Mouse (Mus musculus) intestine, embryonic 14.5 days (tissue): ENCODE data around the gene Golga7b. TPM values are rescaled to one million over a fixed set of nuclear protein-coding genes. Genes with fewer than 3 reads are reported as not detected.
A peak's percentile ranks its signal among the peaks of the same experiment; 100 is the strongest.

Experiments used
- ATAC-seq: fragments of 200-750 bp; cut with Nextera tagmentation; replicated peaks from 2 replicates; pipeline ENCODE4 v1.8.0; 2017; ENCODE audit warnings: low read depth, moderate number of reproducible peaks, moderate TSS enrichment, moderate library complexity; ENCODE audit not compliant: low FRiP score, low TSS enrichment
- DNase-seq: peaks from one replicate; pipeline ENCODE4 v3.0.0-alpha.2; 2018; ENCODE audit warnings: low spot score
- H3K27ac ChIP-seq: fragments of 300-500 bp; sonication (generic); 2 replicates; pipeline ENCODE4 v1.5.1; 2014; ENCODE audit warnings: low read depth, mild to moderate bottlenecking, control low read depth
- H3K27me3 ChIP-seq: fragments of 300-500 bp; sonication (generic); replicated peaks from 2 replicates; pipeline ENCODE4 v1.6.1; 2014; ENCODE audit warnings: low read length, control low read depth; ENCODE audit not compliant: control insufficient read depth, insufficient read depth
- H3K36me3 ChIP-seq: fragments of 300-500 bp; sonication (generic); 2 replicates; pipeline ENCODE4 v1.6.1; 2014; ENCODE audit warnings: low read length, control low read depth; ENCODE audit not compliant: control insufficient read depth, insufficient read depth
- H3K4me1 ChIP-seq: fragments of 300-500 bp; sonication (generic); replicated peaks from 2 replicates; pipeline ENCODE4 v1.6.1; 2014; ENCODE audit warnings: low read length, control low read depth, mixed read lengths; ENCODE audit not compliant: control insufficient read depth, insufficient read depth
- H3K4me2 ChIP-seq: fragments of 300-500 bp; sonication (generic); 2 replicates; pipeline ENCODE4 v1.6.1; 2014; ENCODE audit warnings: low read length
- H3K4me3 ChIP-seq: fragments of 300-500 bp; sonication (generic); 2 replicates; pipeline ENCODE4 v1.5.1; 2014; ENCODE audit warnings: low read depth, low read length, control low read depth, mixed read lengths
- H3K9ac ChIP-seq: fragments of 300-500 bp; sonication (generic); 2 replicates; pipeline ENCODE4 v1.6.1; 2014; ENCODE audit warnings: mild to moderate bottlenecking, low read length
- H3K9me3 ChIP-seq: fragments of 300-500 bp; sonication (generic); 2 replicates; pipeline ENCODE4 v1.6.1; 2016; ENCODE audit warnings: low read length, control low read depth; ENCODE audit not compliant: control insufficient read depth
- WGBS: fragments of 180-500 bp; shearing (Covaris S2); extraction: QIAGEN DNeasy Blood & Tissue Kit; methylation state at CpG from one replicate; pipeline ENCODE4 v1.1.7; 2014; 5-methylcytosine and 5-hydroxymethylcytosine counted together
- polyA plus RNA-seq: library from polyadenylated mRNA; unstranded; fragments of >200 nt; fragmentation: Nextera tagmentation; extraction: Ambion mirVana; gene quantifications from 2 replicates; pipeline ENCODE4 v1.2.1, GENCODE M21; 2014

The Golga7b gene
- polyA plus RNA-seq, 1 experiment from 2014 or later, result 1.2 TPM

- WGBS, result 65% methylated on average over 7 of the region's 7 CpGs
- no peaks in the 10 kb centered on the region for H3K4me1 ChIP-seq
- no peaks in the 10 kb centered on the region for H3K36me3 ChIP-seq
- H3K4me3 ChIP-seq, result no peak overlapping the region
- no peak overlapping the region for H3K27ac ChIP-seq
- no peaks in the 10 kb centered on the region for H3K9me3 ChIP-seq
- DNase-seq, result no peak
- H3K4me2 ChIP-seq, result no peak overlapping the region
- no peak overlapping the region for H3K9ac ChIP-seq
- no peaks in the 10 kb centered on the region for H3K27me3 ChIP-seq
- no peak for ATAC-seq
Measured at GRCm38 (mm10) chr19:42238341-42238715, 9.0 kb upstream of the Golga7b start.

GRCm38 (mm10) chr19:42240881-42241280, 6.5 kb upstream of the Golga7b start:
- Histone ChIP-seq H3K4me3 (no peak overlapping the region), H3K4me2 (no peak overlapping the region), H3K27me3 (no peaks in the 10 kb centered on the region), H3K4me1 (no peaks in the 10 kb centered on the region), H3K9ac (no peak overlapping the region), H3K36me3 (no peaks in the 10 kb centered on the region), H3K9me3 (no peaks in the 10 kb centered on the region), H3K27ac (no peak overlapping the region)
- 43% methylated on average over 8 of the region's 8 CpGs for WGBS
- DNase-seq (no peak), ATAC-seq (no peak)

GRCm38 (mm10) chr19:42243401-42243800, 4.0 kb upstream of the Golga7b start:
- DNase-seq (no peak), ATAC-seq (no peak)
- no peak overlapping the region for H3K4me3 ChIP-seq
- WGBS, result 47% methylated on average over 3 of the region's 3 CpGs
- no peak overlapping the region for H3K27ac ChIP-seq
- H3K4me1 ChIP-seq, result no peaks in the 10 kb centered on the region
- H3K9me3 ChIP-seq, result no peaks in the 10 kb centered on the region
- no peaks in the 10 kb centered on the region for H3K27me3 ChIP-seq
- no peak overlapping the region for H3K9ac ChIP-seq
- H3K36me3 ChIP-seq, result no peaks in the 10 kb centered on the region
- H3K4me2 ChIP-seq, result no peak overlapping the region

GRCm38 (mm10) chr19:42246626-42247025, 748 bp upstream of the Golga7b start:
- Histone ChIP-seq H3K27ac (no peak overlapping the region), H3K4me2 (no peak overlapping the region), H3K36me3 (no peaks in the 10 kb centered on the region), H3K27me3 (no peaks in the 10 kb centered on the region), H3K9me3 (no peaks in the 10 kb centered on the region), H3K4me3 (no peak overlapping the region), H3K4me1 (no peaks in the 10 kb centered on the region), H3K9ac (no peak overlapping the region)
- ATAC-seq (no peak), DNase-seq (no peak)
- 43% methylated on average over 5 of the region's 5 CpGs for WGBS

- no peak for DNase-seq
Measured at GRCm38 (mm10) chr19:42249976-42250914, 2.9 kb downstream of the Golga7b start.

GRCm38 (mm10) chr19:42255438-42255783, 8.0 kb downstream of the Golga7b start:
- ATAC-seq, result peak; percentile 66
- Histone ChIP-seq H3K27me3 (peaks cover 16% of the 10 kb centered on the region), H3K4me1 (no peaks in the 10 kb centered on the region), H3K27ac (no peak overlapping the region), H3K4me3 (peak overlapping the region; percentile 23), H3K9ac (no peak overlapping the region), H3K9me3 (no peaks in the 10 kb centered on the region), H3K4me2 (peak overlapping the region; percentile 53), H3K36me3 (no peaks in the 10 kb centered on the region)
- no peak for DNase-seq
- WGBS, result 2% methylated on average over 14 of the region's 23 CpGs

More at GRCm38 (mm10) chr19:42249976-42250914, 2.9 kb downstream of the Golga7b start:
- WGBS, result 67% methylated on average over 11 of the region's 11 CpGs
- ATAC-seq, result no peak
- Histone ChIP-seq H3K27ac (no peak overlapping the region), H3K36me3 (no peaks in the 10 kb centered on the region), H3K4me2 (no peak overlapping the region), H3K4me1 (no peaks in the 10 kb centered on the region), H3K9me3 (no peaks in the 10 kb centered on the region), H3K27me3 (peaks cover 13% of the 10 kb centered on the region), H3K9ac (no peak overlapping the region), H3K4me3 (no peak overlapping the region)

- ATAC-seq (peak; percentile 91), DNase-seq (peak; percentile 97)
- Histone ChIP-seq H3K4me1 (no peaks in the 10 kb centered on the region), H3K9ac (no peak overlapping the region), H3K27me3 (peaks cover 16% of the 10 kb centered on the region), H3K9me3 (no peaks in the 10 kb centered on the region), H3K36me3 (no peaks in the 10 kb centered on the region), H3K4me2 (peak overlapping the region; percentile 53), H3K4me3 (peak overlapping the region; percentile 23), H3K27ac (no peak overlapping the region)
- 3% methylated on average over 40 of the region's 42 CpGs for WGBS
Measured at GRCm38 (mm10) chr19:42255784-42256610, 8.6 kb downstream of the Golga7b start.

GRCm38 (mm10) chr19:42256611-42257240, 9.4 kb downstream of the Golga7b start:
- Histone ChIP-seq H3K9ac (no peak overlapping the region), H3K4me3 (no peak overlapping the region), H3K36me3 (no peaks in the 10 kb centered on the region), H3K4me1 (no peaks in the 10 kb centered on the region), H3K9me3 (no peaks in the 10 kb centered on the region), H3K27me3 (peaks cover 16% of the 10 kb centered on the region), H3K4me2 (no peak overlapping the region), H3K27ac (no peak overlapping the region)
- WGBS, result 88% methylated on average over 12 of the region's 12 CpGs
- DNase-seq (no peak), ATAC-seq (no peak)
